Mouse (Mus musculus): ENCODE results near the gene Il16. TPM values are rescaled to one million over a fixed set of nuclear protein-coding genes. Genes with fewer than 3 reads are reported as not detected.

Gene Il16
- total and polyA plus RNA-seq, 2 experiments from 2014 or later = 0.85 to 0.99 TPM

DNA sequence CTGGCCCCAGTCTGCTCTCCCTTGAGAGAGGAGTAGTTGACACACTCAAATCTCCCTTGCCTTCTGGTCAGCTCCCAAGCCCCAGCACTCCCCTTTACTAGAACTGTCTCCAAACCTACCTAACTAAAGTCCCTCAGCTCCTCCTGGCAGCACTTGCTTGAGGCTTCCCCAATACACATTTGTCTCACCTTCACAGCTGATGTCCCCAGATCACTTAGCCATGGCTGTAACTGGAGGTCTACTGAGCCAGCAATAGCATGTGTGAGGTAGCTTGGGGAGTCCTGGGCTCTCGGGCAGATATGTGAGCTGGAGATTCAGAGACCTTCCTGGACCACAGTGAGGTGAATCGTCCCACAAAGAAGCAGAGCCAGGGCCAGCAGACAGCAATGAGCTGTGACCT lies 33.0 kb upstream of the Il16 start:
- Histone ChIP-seq H3K9me3 (ENCODE audit: low read length) (no peaks in the 10 kb centered on the region), H3K4me3 (ENCODE audit: low read depth, low read length) (no peak overlapping the region), H3K36me3 (ENCODE audit: insufficient read depth, low read length) (no peaks in the 10 kb centered on the region), H3K9ac (replicated peaks; ENCODE audit: low read length, poor library complexity, severe bottlenecking) (no peak overlapping the region), H3K4me2 (ENCODE audit: low read depth, low read length, poor library complexity, severe bottlenecking) (no peak overlapping the region), H3K27me3 (ENCODE audit: insufficient read depth, low read length) (no peaks in the 10 kb centered on the region), H3K4me1 (ENCODE audit: insufficient read depth, low read length) (no peaks in the 10 kb centered on the region), H3K27ac (ENCODE audit: low read depth, low read length) (no peak overlapping the region)
- no peak for ATAC-seq (ENCODE audit: low FRiP score)
- no peak for DNase-seq (ENCODE audit: low spot score)
- TF ChIP-seq CTCF (IDR thresholded peaks at IDR 0.05) = no peak
- 61% methylated on average over 2 of the region's 2 CpGs for WGBS

DNA sequence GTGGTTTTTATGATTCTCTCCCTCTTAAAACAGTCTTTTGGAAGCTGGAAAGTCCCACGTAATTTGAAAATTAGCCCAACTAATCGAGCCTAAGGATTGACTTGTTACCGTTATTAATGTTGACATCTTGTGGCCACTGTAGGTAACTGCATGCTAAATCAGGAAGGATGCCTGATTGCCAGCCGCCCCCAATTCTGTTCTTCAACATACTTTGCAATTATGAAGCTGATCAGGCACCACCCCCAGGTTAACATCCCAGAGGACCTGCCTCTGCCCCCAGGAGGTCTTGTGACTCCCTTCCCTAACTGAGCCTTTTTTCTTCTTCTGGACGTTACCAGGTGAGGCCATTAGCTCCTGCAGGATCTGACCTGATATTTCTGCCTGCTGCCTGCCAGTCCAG lies 29.2 kb upstream of the Il16 start:
- Histone ChIP-seq H3K27ac (ENCODE audit: low read depth, low read length) (no peak overlapping the region), H3K4me3 (ENCODE audit: low read depth, low read length) (no peak overlapping the region), H3K4me1 (ENCODE audit: insufficient read depth, low read length) (no peaks in the 10 kb centered on the region), H3K9ac (replicated peaks; ENCODE audit: low read length, poor library complexity, severe bottlenecking) (no peak overlapping the region), H3K9me3 (ENCODE audit: low read length) (no peaks in the 10 kb centered on the region), H3K4me2 (ENCODE audit: low read depth, low read length, poor library complexity, severe bottlenecking) (0 out of 2 replicates have a peak overlapping the region, but pooled peaks have one; percentile 12), H3K36me3 (ENCODE audit: insufficient read depth, low read length) (no peaks in the 10 kb centered on the region), H3K27me3 (ENCODE audit: insufficient read depth, low read length) (no peaks in the 10 kb centered on the region)
- TF ChIP-seq CTCF (IDR thresholded peaks at IDR 0.05) = peak; percentile 83
- peak; percentile 66 for DNase-seq (ENCODE audit: low spot score)
- WGBS = 23% methylated on average over 5 of the region's 5 CpGs
- ATAC-seq (ENCODE audit: low FRiP score) = no peak

DNA sequence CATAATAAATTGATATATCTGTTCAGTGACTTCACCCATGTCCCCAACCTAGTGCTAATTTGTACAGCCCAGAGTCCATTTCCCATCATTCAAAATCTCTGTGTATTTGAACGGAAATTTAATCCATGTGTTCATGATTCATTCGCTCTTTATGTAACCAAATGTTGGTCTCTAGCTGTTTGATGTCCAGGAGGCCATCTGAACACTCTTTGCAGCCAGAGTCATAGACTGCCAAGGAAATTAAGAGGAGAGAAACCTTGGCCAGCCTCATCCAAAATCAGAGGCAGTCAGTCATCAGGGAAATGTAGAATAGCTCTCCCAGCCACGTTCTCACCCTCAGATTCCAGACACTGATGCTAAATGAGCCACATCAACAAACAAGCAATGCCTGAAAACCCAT lies 18.1 kb upstream of the Il16 start:
- Histone ChIP-seq H3K4me2 (ENCODE audit: low read depth, low read length, poor library complexity, severe bottlenecking) (no peak overlapping the region), H3K9ac (replicated peaks; ENCODE audit: low read length, poor library complexity, severe bottlenecking) (no peak overlapping the region), H3K27ac (ENCODE audit: low read depth, low read length) (no peak overlapping the region), H3K9me3 (ENCODE audit: low read length) (no peaks in the 10 kb centered on the region), H3K4me1 (ENCODE audit: insufficient read depth, low read length) (no peaks in the 10 kb centered on the region), H3K4me3 (ENCODE audit: low read depth, low read length) (no peak overlapping the region), H3K27me3 (ENCODE audit: insufficient read depth, low read length) (no peaks in the 10 kb centered on the region), H3K36me3 (ENCODE audit: insufficient read depth, low read length) (no peaks in the 10 kb centered on the region)
- WGBS = 74% methylated on average over 3 of the region's 3 CpGs
- no peak for ATAC-seq (ENCODE audit: low FRiP score)
- no peak for TF ChIP-seq CTCF (IDR thresholded peaks at IDR 0.05)
- DNase-seq (ENCODE audit: low spot score) = no peak

DNA sequence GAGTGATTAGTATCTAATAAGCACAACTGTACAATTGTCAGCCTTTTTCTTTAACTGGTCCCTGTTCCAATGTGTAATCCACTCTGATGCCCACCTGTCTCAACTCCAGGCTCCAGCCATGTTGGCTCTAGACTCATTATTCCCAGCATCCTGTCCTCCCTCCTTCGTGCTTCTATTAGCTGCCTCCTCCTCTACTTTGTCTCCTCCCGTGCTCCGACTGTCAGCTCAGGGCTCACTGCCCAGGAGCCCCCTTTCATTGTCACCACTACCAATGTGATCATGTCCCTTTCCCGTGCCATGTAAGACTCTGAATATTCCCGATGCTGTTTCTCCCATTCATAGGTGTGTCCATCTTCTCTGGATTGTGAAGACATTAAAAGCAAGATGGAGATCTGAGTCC lies 16.8 kb upstream of the Il16 start:
- 91% methylated on average over 5 of the region's 5 CpGs for WGBS

GRCm38 (mm10) chr7:83751055-83751454 lies 5.5 kb upstream of the Il16 start:
- Histone ChIP-seq H3K27me3 (ENCODE audit: insufficient read depth, low read length) (no peaks in the 10 kb centered on the region), H3K4me3 (ENCODE audit: low read depth, low read length) (no peak overlapping the region), H3K9ac (replicated peaks; ENCODE audit: low read length, poor library complexity, severe bottlenecking) (no peak overlapping the region), H3K9me3 (ENCODE audit: low read length) (no peaks in the 10 kb centered on the region), H3K27ac (ENCODE audit: low read depth, low read length) (no peak overlapping the region), H3K36me3 (ENCODE audit: insufficient read depth, low read length) (no peaks in the 10 kb centered on the region), H3K4me2 (ENCODE audit: low read depth, low read length, poor library complexity, severe bottlenecking) (no peak overlapping the region), H3K4me1 (ENCODE audit: insufficient read depth, low read length) (no peaks in the 10 kb centered on the region)
- peak; percentile 53 for DNase-seq (ENCODE audit: low spot score)
- 68% methylated on average over 1 of the region's 1 CpGs for WGBS
- TF ChIP-seq CTCF (IDR thresholded peaks at IDR 0.05) = no peak
- ATAC-seq (ENCODE audit: low FRiP score) = no peak

More for the DNA sequence above, 16.8 kb upstream of the Il16 start:
- Histone ChIP-seq H3K9ac (replicated peaks; ENCODE audit: low read length, poor library complexity, severe bottlenecking) (no peak overlapping the region), H3K36me3 (ENCODE audit: insufficient read depth, low read length) (no peaks in the 10 kb centered on the region), H3K4me2 (ENCODE audit: low read depth, low read length, poor library complexity, severe bottlenecking) (no peak overlapping the region), H3K4me3 (ENCODE audit: low read depth, low read length) (no peak overlapping the region), H3K9me3 (ENCODE audit: low read length) (no peaks in the 10 kb centered on the region), H3K4me1 (ENCODE audit: insufficient read depth, low read length) (no peaks in the 10 kb centered on the region), H3K27ac (ENCODE audit: low read depth, low read length) (no peak overlapping the region), H3K27me3 (ENCODE audit: insufficient read depth, low read length) (no peaks in the 10 kb centered on the region)
- no peak for TF ChIP-seq CTCF (IDR thresholded peaks at IDR 0.05)
- DNase-seq (ENCODE audit: low spot score) (no peak), ATAC-seq (ENCODE audit: low FRiP score) (no peak)

GRCm38 (mm10) chr7:83748405-83748804 lies 2.9 kb upstream of the Il16 start:
- Histone ChIP-seq H3K4me1 (ENCODE audit: insufficient read depth, low read length) (peaks cover 10% of the 10 kb centered on the region; the same call in 1 of the 2 replicates), H3K36me3 (ENCODE audit: insufficient read depth, low read length) (no peaks in the 10 kb centered on the region), H3K9ac (replicated peaks; ENCODE audit: low read length, poor library complexity, severe bottlenecking) (no peak overlapping the region), H3K4me3 (ENCODE audit: low read depth, low read length) (no peak overlapping the region), H3K27me3 (ENCODE audit: insufficient read depth, low read length) (no peaks in the 10 kb centered on the region), H3K9me3 (ENCODE audit: low read length) (no peaks in the 10 kb centered on the region), H3K4me2 (ENCODE audit: low read depth, low read length, poor library complexity, severe bottlenecking) (no peak overlapping the region), H3K27ac (ENCODE audit: low read depth, low read length) (no peak overlapping the region)
- DNase-seq (ENCODE audit: low spot score) (no peak), ATAC-seq (ENCODE audit: low FRiP score) (no peak)
- WGBS = 87% methylated on average over 1 of the region's 1 CpGs
- no peak for TF ChIP-seq CTCF (IDR thresholded peaks at IDR 0.05)

Measured in midbrain, postnatal 0 days (tissue).